Mouse (Mus musculus) midbrain, embryonic 15.5 days (tissue): ENCODE results near the gene Gcfc2. TPM values are rescaled to one million over a fixed set of nuclear protein-coding genes. Genes with fewer than 3 reads are reported as not detected.

ENCODE experiments used
- ATAC-seq: fragments of 200-750 bp; cut with Nextera tagmentation; replicated peaks from 2 replicates; pipeline ENCODE4 v1.8.0; 2017; ENCODE audit warnings: moderate TSS enrichment
- H3K27ac ChIP-seq: fragments of 300-500 bp; sonication (generic); 2 replicates; pipeline ENCODE4 v1.5.1; 2015; ENCODE audit warnings: mild to moderate bottlenecking, inconsistent platforms
- H3K27me3 ChIP-seq: fragments of 300-500 bp; sonication (generic); replicated peaks from 2 replicates; pipeline ENCODE4 v1.6.1; 2015; ENCODE audit warnings: inconsistent platforms
- H3K36me3 ChIP-seq: fragments of 300-500 bp; sonication (generic); replicated peaks from 2 replicates; pipeline ENCODE4 v1.6.1; 2015; ENCODE audit warnings: inconsistent platforms
- H3K4me1 ChIP-seq: fragments of 300-500 bp; sonication (generic); 2 replicates; pipeline ENCODE4 v1.6.1; 2015; ENCODE audit warnings: inconsistent platforms
- H3K4me2 ChIP-seq: fragments of 300-500 bp; sonication (generic); 2 replicates; pipeline ENCODE4 v1.6.1; 2015; ENCODE audit warnings: inconsistent platforms, mild to moderate bottlenecking, moderate library complexity
- H3K4me3 ChIP-seq: fragments of 300-500 bp; sonication (generic); 2 replicates; pipeline ENCODE4 v1.5.1; 2015; ENCODE audit warnings: mild to moderate bottlenecking, inconsistent platforms
- H3K9ac ChIP-seq: fragments of 300-500 bp; sonication (generic); 2 replicates; pipeline ENCODE4 v1.6.1; 2015; ENCODE audit warnings: mild to moderate bottlenecking, inconsistent platforms
- H3K9me3 ChIP-seq: fragments of 300-500 bp; sonication (generic); 2 replicates; pipeline ENCODE4 v1.6.1; 2016; ENCODE audit warnings: inconsistent platforms
- WGBS: fragments of 180-500 bp; shearing (Covaris S2); methylation state at CpG from one replicate; pipeline ENCODE4 v1.1.7; 2015; ENCODE audit warnings: mixed read lengths; 5-methylcytosine and 5-hydroxymethylcytosine counted together
- polyA plus RNA-seq: library from polyadenylated mRNA; unstranded; fragments of >200 nt; fragmentation: Nextera tagmentation; extraction: Ambion mirVana; gene quantifications from 2 replicates; pipeline ENCODE4 v1.2.1, GENCODE M21; 2015

Gene Gcfc2
- polyA plus RNA-seq, 1 experiment from 2014 or later = 9.2 TPM

GRCm38 (mm10) chr6:81955133-81955532 is 31.7 kb downstream of the Gcfc2 start:
- Histone ChIP-seq H3K27ac (no peak overlapping the region), H3K9me3 (no peaks in the 10 kb centered on the region), H3K4me3 (no peak overlapping the region), H3K4me2 (no peak overlapping the region), H3K9ac (no peak overlapping the region), H3K27me3 (no peaks in the 10 kb centered on the region), H3K36me3 (peaks cover 34% of the 10 kb centered on the region), H3K4me1 (no peaks in the 10 kb centered on the region)
- 93% methylated on average over 5 of the region's 5 CpGs for WGBS
- no peak for ATAC-seq

- no peak overlapping the region for H3K9ac ChIP-seq
- H3K9me3 ChIP-seq = no peaks in the 10 kb centered on the region
- no peak overlapping the region for H3K4me2 ChIP-seq
- H3K4me3 ChIP-seq = no peak overlapping the region
- no peak overlapping the region for H3K27ac ChIP-seq
- ATAC-seq = no peak
- 90% methylated on average over 4 of the region's 4 CpGs for WGBS
- H3K36me3 ChIP-seq = peaks cover 36% of the 10 kb centered on the region
- H3K4me1 ChIP-seq = no peaks in the 10 kb centered on the region
- H3K27me3 ChIP-seq = no peaks in the 10 kb centered on the region
Observed at GRCm38 (mm10) chr6:81956399-81956798, 32.9 kb downstream of the Gcfc2 start.

GRCm38 (mm10) chr6:81957992-81958391 is 34.5 kb downstream of the Gcfc2 start:
- Histone ChIP-seq H3K9me3 (no peaks in the 10 kb centered on the region), H3K4me2 (no peak overlapping the region), H3K36me3 (peaks cover 41% of the 10 kb centered on the region), H3K27me3 (no peaks in the 10 kb centered on the region), H3K4me3 (no peak overlapping the region), H3K9ac (no peak overlapping the region), H3K4me1 (no peaks in the 10 kb centered on the region), H3K27ac (no peak overlapping the region)
- 91% methylated on average over 11 of the region's 11 CpGs for WGBS
- ATAC-seq = no peak

- Histone ChIP-seq H3K4me3 (no peak overlapping the region), H3K27ac (no peak overlapping the region), H3K9ac (no peak overlapping the region), H3K4me2 (no peak overlapping the region), H3K27me3 (no peaks in the 10 kb centered on the region), H3K9me3 (no peaks in the 10 kb centered on the region), H3K4me1 (peaks cover 5% of the 10 kb centered on the region), H3K36me3 (peaks cover 42% of the 10 kb centered on the region)
- WGBS = 92% methylated on average over 8 of the region's 8 CpGs
- ATAC-seq = no peak
Observed at GRCm38 (mm10) chr6:81959866-81960265, 36.4 kb downstream of the Gcfc2 start.

GRCm38 (mm10) chr6:81960284-81960683 is 36.8 kb downstream of the Gcfc2 start:
- 67% methylated on average over 1 of the region's 1 CpGs for WGBS
- H3K9me3 ChIP-seq = no peaks in the 10 kb centered on the region
- no peak for ATAC-seq
- no peaks in the 10 kb centered on the region for H3K27me3 ChIP-seq
- peaks cover 9% of the 10 kb centered on the region for H3K4me1 ChIP-seq
- H3K36me3 ChIP-seq = peaks cover 42% of the 10 kb centered on the region
- no peak overlapping the region for H3K4me2 ChIP-seq
- no peak overlapping the region for H3K27ac ChIP-seq
- H3K9ac ChIP-seq = no peak overlapping the region
- no peak overlapping the region for H3K4me3 ChIP-seq

- H3K27me3 ChIP-seq = peaks cover 3% of the 10 kb centered on the region; the same call in 1 of the 2 replicates
- ATAC-seq = peak; percentile 98
- under 1% methylated on average over 44 of the region's 44 CpGs for WGBS
- H3K9me3 ChIP-seq = no peaks in the 10 kb centered on the region
- peak within 1 kb of the TSS; percentile 79 for H3K4me3 ChIP-seq
- H3K9ac ChIP-seq = peak within 1 kb of the TSS; percentile 76
- H3K4me1 ChIP-seq = peaks cover 10% of the 10 kb centered on the region
- H3K36me3 ChIP-seq = peaks cover 21% of the 10 kb centered on the region
- peak within 1 kb of the TSS; percentile 65 for H3K4me2 ChIP-seq
- 0 out of 2 replicates have a peak within 1 kb of the TSS, but pooled peaks have one; percentile 35 for H3K27ac ChIP-seq
Observed at GRCm38 (mm10) chr6:81965296-81966067, 42.0 kb downstream of the Gcfc2 start, which contains the start of gene Mrpl19. TSS of gene Mrpl19 (minus strand) at chr6:81965958.

GRCm38 (mm10) chr6:81966068-81966544 is 42.6 kb downstream of the Gcfc2 start:
- H3K4me3 ChIP-seq = peak overlapping the region; percentile 79
- H3K4me1 ChIP-seq = peaks cover 10% of the 10 kb centered on the region
- H3K27ac ChIP-seq = no peak overlapping the region
- no peak; the same call in 1 of the 2 replicates for ATAC-seq
- no peaks in the 10 kb centered on the region for H3K9me3 ChIP-seq
- H3K9ac ChIP-seq = no peak overlapping the region
- peaks cover 15% of the 10 kb centered on the region for H3K36me3 ChIP-seq
- peak overlapping the region; percentile 65 for H3K4me2 ChIP-seq
- H3K27me3 ChIP-seq = peaks cover 3% of the 10 kb centered on the region; the same call in 1 of the 2 replicates
- 43% methylated on average over 2 of the region's 2 CpGs for WGBS

- Histone ChIP-seq H3K4me2 (no peak overlapping the region), H3K9me3 (no peaks in the 10 kb centered on the region), H3K4me3 (no peak overlapping the region), H3K27ac (no peak overlapping the region), H3K9ac (no peak overlapping the region), H3K27me3 (peaks cover 3% of the 10 kb centered on the region; the same call in 1 of the 2 replicates), H3K4me1 (no peaks in the 10 kb centered on the region), H3K36me3 (no peaks in the 10 kb centered on the region)
- no peak for ATAC-seq
- 29% methylated on average over 7 of the region's 7 CpGs for WGBS
Observed at GRCm38 (mm10) chr6:81971196-81971595, 47.7 kb downstream of the Gcfc2 start.

- H3K36me3 ChIP-seq = no peaks in the 10 kb centered on the region
- H3K9ac ChIP-seq = no peak overlapping the region
- no peak for ATAC-seq
- H3K4me3 ChIP-seq = no peak overlapping the region
- no peaks in the 10 kb centered on the region for H3K4me1 ChIP-seq
- no peaks in the 10 kb centered on the region for H3K9me3 ChIP-seq
- H3K27me3 ChIP-seq = peaks cover 3% of the 10 kb centered on the region; the same call in 1 of the 2 replicates
- no peak overlapping the region for H3K4me2 ChIP-seq
- 89% methylated on average over 8 of the region's 8 CpGs for WGBS
- no peak overlapping the region for H3K27ac ChIP-seq
Observed at GRCm38 (mm10) chr6:81972595-81972994, 49.1 kb downstream of the Gcfc2 start.

GRCm38 (mm10) chr6:81975971-81976621 is 52.6 kb downstream of the Gcfc2 start:
- Histone ChIP-seq H3K9ac (no peak overlapping the region), H3K4me2 (no peak overlapping the region), H3K36me3 (no peaks in the 10 kb centered on the region), H3K9me3 (no peaks in the 10 kb centered on the region), H3K27ac (no peak overlapping the region), H3K27me3 (no peaks in the 10 kb centered on the region; the same call in 1 of the 2 replicates), H3K4me3 (no peak overlapping the region), H3K4me1 (no peaks in the 10 kb centered on the region)
- peak; percentile 52 for ATAC-seq
- WGBS = 38% methylated on average over 7 of the region's 7 CpGs

- Histone ChIP-seq H3K27me3 (no peaks in the 10 kb centered on the region; the same call in 1 of the 2 replicates), H3K4me2 (no peak overlapping the region), H3K9ac (no peak overlapping the region), H3K4me3 (no peak overlapping the region), H3K36me3 (no peaks in the 10 kb centered on the region), H3K4me1 (no peaks in the 10 kb centered on the region), H3K27ac (no peak overlapping the region), H3K9me3 (no peaks in the 10 kb centered on the region)
- WGBS = 87% methylated on average over 4 of the region's 4 CpGs
- ATAC-seq = no peak
Observed at GRCm38 (mm10) chr6:81979286-81979685, 55.8 kb downstream of the Gcfc2 start.

GRCm38 (mm10) chr6:81986171-81986570 is 62.7 kb downstream of the Gcfc2 start:
- Histone ChIP-seq H3K9ac (no peak overlapping the region), H3K4me3 (no peak overlapping the region), H3K27me3 (no peaks in the 10 kb centered on the region), H3K9me3 (no peaks in the 10 kb centered on the region), H3K4me2 (no peak overlapping the region), H3K4me1 (peaks cover 3% of the 10 kb centered on the region; the same call in 1 of the 2 replicates), H3K36me3 (no peaks in the 10 kb centered on the region), H3K27ac (no peak overlapping the region)
- WGBS = 91% methylated on average over 8 of the region's 8 CpGs
- no peak for ATAC-seq
